Mouse (Mus musculus): ENCODE data around the gene Grtp1. TPM values are rescaled to one million over a fixed set of nuclear protein-coding genes. Genes with fewer than 3 reads are reported as not detected.
A peak's percentile ranks its signal among the peaks of the same experiment; 100 is the strongest.

The Grtp1 gene
- polyA plus RNA-seq, 1 experiment: 29.0 TPM

GRCm38 (mm10) chr8:13156327-13157097 is 43.9 kb downstream of the Grtp1 start:
- Histone ChIP-seq H3K4me3 (ENCODE audit: low read depth, low read length) (no peak overlapping the region), H3K27ac (ENCODE audit: insufficient read depth, low read length) (no peak overlapping the region), H3K36me3 (ENCODE audit: control insufficient read depth, insufficient read depth, low read length, poor library complexity, severe bottlenecking) (peaks cover 3% of the 10 kb centered on the region; the same call in 1 of the 2 replicates), H3K27me3 (ENCODE audit: control insufficient read depth, insufficient read depth, low read length, poor library complexity, severe bottlenecking) (no peaks in the 10 kb centered on the region), H3K9me3 (replicated peaks; ENCODE audit: control insufficient read depth, insufficient read depth, low read length, poor library complexity, severe bottlenecking) (no peaks in the 10 kb centered on the region), H3K4me1 (ENCODE audit: control insufficient read depth, insufficient read depth, low read length) (no peaks in the 10 kb centered on the region), H3K9ac (ENCODE audit: low read depth, poor library complexity, severe bottlenecking) (no peak overlapping the region)
- no peak for TF ChIP-seq EP300 (IDR thresholded peaks at IDR 0.05; ENCODE audit: insufficient read depth, low read depth, low read length)
- no peak for TF ChIP-seq POLR2A (IDR thresholded peaks at IDR 0.05; ENCODE audit: insufficient read depth, low read length)
- TF ChIP-seq CTCF (IDR thresholded peaks at IDR 0.05; ENCODE audit: low read depth, low read length): no peak

GRCm38 (mm10) chr8:13155358-13155757 is 45.1 kb downstream of the Grtp1 start:
- Histone ChIP-seq H3K9me3 (replicated peaks; ENCODE audit: control insufficient read depth, insufficient read depth, low read length, poor library complexity, severe bottlenecking) (no peaks in the 10 kb centered on the region), H3K27ac (ENCODE audit: insufficient read depth, low read length) (no peak overlapping the region), H3K36me3 (ENCODE audit: control insufficient read depth, insufficient read depth, low read length, poor library complexity, severe bottlenecking) (no peaks in the 10 kb centered on the region), H3K4me3 (ENCODE audit: low read depth, low read length) (no peak overlapping the region), H3K4me1 (ENCODE audit: control insufficient read depth, insufficient read depth, low read length) (no peaks in the 10 kb centered on the region), H3K27me3 (ENCODE audit: control insufficient read depth, insufficient read depth, low read length, poor library complexity, severe bottlenecking) (no peaks in the 10 kb centered on the region), H3K9ac (ENCODE audit: low read depth, poor library complexity, severe bottlenecking) (no peak overlapping the region)
- TF ChIP-seq CTCF (IDR thresholded peaks at IDR 0.05; ENCODE audit: low read depth, low read length) (no peak), POLR2A (IDR thresholded peaks at IDR 0.05; ENCODE audit: insufficient read depth, low read length) (no peak), EP300 (IDR thresholded peaks at IDR 0.05; ENCODE audit: insufficient read depth, low read depth, low read length) (no peak)

GRCm38 (mm10) chr8:13154099-13154498 is 46.3 kb downstream of the Grtp1 start:
- TF ChIP-seq CTCF (IDR thresholded peaks at IDR 0.05; ENCODE audit: low read depth, low read length) (no peak), POLR2A (IDR thresholded peaks at IDR 0.05; ENCODE audit: insufficient read depth, low read length) (no peak), EP300 (IDR thresholded peaks at IDR 0.05; ENCODE audit: insufficient read depth, low read depth, low read length) (no peak)
- no peak overlapping the region for H3K4me3 ChIP-seq (ENCODE audit: low read depth, low read length)
- H3K9ac ChIP-seq (ENCODE audit: low read depth, poor library complexity, severe bottlenecking): no peak overlapping the region
- H3K36me3 ChIP-seq (ENCODE audit: control insufficient read depth, insufficient read depth, low read length, poor library complexity, severe bottlenecking): no peaks in the 10 kb centered on the region
- no peaks in the 10 kb centered on the region for H3K9me3 ChIP-seq (replicated peaks; ENCODE audit: control insufficient read depth, insufficient read depth, low read length, poor library complexity, severe bottlenecking)
- H3K4me1 ChIP-seq (ENCODE audit: control insufficient read depth, insufficient read depth, low read length): no peaks in the 10 kb centered on the region
- no peaks in the 10 kb centered on the region for H3K27me3 ChIP-seq (ENCODE audit: control insufficient read depth, insufficient read depth, low read length, poor library complexity, severe bottlenecking)
- H3K27ac ChIP-seq (ENCODE audit: insufficient read depth, low read length): no peak overlapping the region

GRCm38 (mm10) chr8:13150929-13151328 is 49.5 kb downstream of the Grtp1 start:
- Histone ChIP-seq H3K9me3 (replicated peaks; ENCODE audit: control insufficient read depth, insufficient read depth, low read length, poor library complexity, severe bottlenecking) (no peaks in the 10 kb centered on the region), H3K4me1 (ENCODE audit: control insufficient read depth, insufficient read depth, low read length) (no peaks in the 10 kb centered on the region), H3K27me3 (ENCODE audit: control insufficient read depth, insufficient read depth, low read length, poor library complexity, severe bottlenecking) (no peaks in the 10 kb centered on the region), H3K9ac (ENCODE audit: low read depth, poor library complexity, severe bottlenecking) (no peak overlapping the region), H3K4me3 (ENCODE audit: low read depth, low read length) (no peak overlapping the region), H3K27ac (ENCODE audit: insufficient read depth, low read length) (no peak overlapping the region), H3K36me3 (ENCODE audit: control insufficient read depth, insufficient read depth, low read length, poor library complexity, severe bottlenecking) (no peaks in the 10 kb centered on the region)
- TF ChIP-seq EP300 (IDR thresholded peaks at IDR 0.05; ENCODE audit: insufficient read depth, low read depth, low read length) (no peak), POLR2A (IDR thresholded peaks at IDR 0.05; ENCODE audit: insufficient read depth, low read length) (no peak), CTCF (IDR thresholded peaks at IDR 0.05; ENCODE audit: low read depth, low read length) (no peak)

GRCm38 (mm10) chr8:13149866-13150265 is 50.6 kb downstream of the Grtp1 start:
- H3K4me3 ChIP-seq (ENCODE audit: low read depth, low read length): no peak overlapping the region
- no peaks in the 10 kb centered on the region for H3K36me3 ChIP-seq (ENCODE audit: control insufficient read depth, insufficient read depth, low read length, poor library complexity, severe bottlenecking)
- no peaks in the 10 kb centered on the region for H3K4me1 ChIP-seq (ENCODE audit: control insufficient read depth, insufficient read depth, low read length)
- no peak overlapping the region for H3K27ac ChIP-seq (ENCODE audit: insufficient read depth, low read length)
- H3K9me3 ChIP-seq (replicated peaks; ENCODE audit: control insufficient read depth, insufficient read depth, low read length, poor library complexity, severe bottlenecking): no peaks in the 10 kb centered on the region
- TF ChIP-seq POLR2A (IDR thresholded peaks at IDR 0.05; ENCODE audit: insufficient read depth, low read length): no peak
- no peak for TF ChIP-seq EP300 (IDR thresholded peaks at IDR 0.05; ENCODE audit: insufficient read depth, low read depth, low read length)
- TF ChIP-seq CTCF (IDR thresholded peaks at IDR 0.05; ENCODE audit: low read depth, low read length): no peak
- no peaks in the 10 kb centered on the region for H3K27me3 ChIP-seq (ENCODE audit: control insufficient read depth, insufficient read depth, low read length, poor library complexity, severe bottlenecking)
- H3K9ac ChIP-seq (ENCODE audit: low read depth, poor library complexity, severe bottlenecking): no peak overlapping the region

- no peak overlapping the region for H3K27ac ChIP-seq (ENCODE audit: insufficient read depth, low read length)
- no peaks in the 10 kb centered on the region for H3K4me1 ChIP-seq (ENCODE audit: control insufficient read depth, insufficient read depth, low read length)
- no peak overlapping the region for H3K4me3 ChIP-seq (ENCODE audit: low read depth, low read length)
- TF ChIP-seq EP300 (IDR thresholded peaks at IDR 0.05; ENCODE audit: insufficient read depth, low read depth, low read length) (no peak), CTCF (IDR thresholded peaks at IDR 0.05; ENCODE audit: low read depth, low read length) (peak; percentile 30), POLR2A (IDR thresholded peaks at IDR 0.05; ENCODE audit: insufficient read depth, low read length) (no peak)
- H3K36me3 ChIP-seq (ENCODE audit: control insufficient read depth, insufficient read depth, low read length, poor library complexity, severe bottlenecking): no peaks in the 10 kb centered on the region
- no peak overlapping the region for H3K9ac ChIP-seq (ENCODE audit: low read depth, poor library complexity, severe bottlenecking)
- H3K9me3 ChIP-seq (replicated peaks; ENCODE audit: control insufficient read depth, insufficient read depth, low read length, poor library complexity, severe bottlenecking): no peaks in the 10 kb centered on the region
- no peaks in the 10 kb centered on the region for H3K27me3 ChIP-seq (ENCODE audit: control insufficient read depth, insufficient read depth, low read length, poor library complexity, severe bottlenecking)
Observed at GRCm38 (mm10) chr8:13149287-13149686, 51.1 kb downstream of the Grtp1 start.

Measured in ES-Bruce4 (cell line).